Mouse (Mus musculus) retina, postnatal 7 days (tissue): Measurements from ENCODE around the gene Sik1.

ENCODE experiments used
- DNase-seq: peaks from one replicate; pipeline ENCODE4 v3.0.0-alpha.2; 2012; ENCODE audit warnings: low read depth, low spot score

Sik1 gene

DNA sequence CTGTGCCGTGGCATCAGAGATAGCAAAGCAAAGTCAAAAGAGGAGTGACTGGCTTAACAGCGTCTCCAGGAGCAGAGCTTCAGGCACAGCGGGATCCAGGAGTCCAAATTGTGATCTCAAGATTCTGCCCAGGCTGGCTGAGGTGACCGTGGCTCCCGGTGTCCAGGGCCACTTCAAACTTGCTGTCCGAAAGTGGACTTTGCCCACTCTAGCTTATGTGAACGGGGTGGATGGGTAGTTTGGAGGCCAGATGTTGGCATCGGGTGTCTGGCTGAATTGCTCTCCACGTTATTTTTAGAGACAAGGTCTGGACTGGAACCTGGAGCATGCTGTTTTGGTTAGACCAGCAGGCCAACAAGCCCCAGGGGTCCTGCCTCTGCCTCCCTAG is 23.0 kb downstream of the Sik1 start:
- no peak for DNase-seq

DNA sequence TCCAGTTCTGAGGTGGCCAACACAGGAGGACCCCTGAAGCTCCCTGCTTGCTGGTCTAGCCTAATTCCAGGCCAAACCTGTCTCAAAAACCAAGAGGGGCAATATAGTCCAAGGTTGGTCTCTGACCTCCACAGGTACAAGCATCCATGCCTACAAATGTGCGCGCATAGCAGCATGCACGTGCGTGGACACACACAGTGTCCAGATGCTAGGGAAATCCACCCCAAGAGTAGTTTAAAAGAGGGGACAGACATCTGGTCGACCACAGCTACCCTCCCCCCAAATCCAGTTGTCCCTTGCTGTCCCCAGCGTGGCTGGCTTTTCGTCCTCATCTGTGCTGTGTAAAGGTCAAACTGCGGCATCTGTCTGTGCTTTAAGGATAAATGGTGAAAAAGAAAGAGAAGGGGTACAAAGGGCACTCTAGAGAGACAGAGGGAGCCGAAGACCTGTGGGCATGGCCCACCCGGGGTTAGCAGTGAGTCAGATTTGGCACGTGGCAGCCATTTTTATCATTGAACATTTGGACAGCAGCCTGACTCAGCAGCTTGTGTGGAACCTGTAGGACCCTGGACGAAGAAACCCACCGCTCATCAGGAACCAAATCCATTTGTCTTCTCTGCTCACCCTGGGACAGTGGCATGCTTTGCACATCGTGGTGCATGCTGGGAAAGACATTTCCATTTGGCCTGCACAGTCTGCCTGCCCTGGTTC is 23.6 kb downstream of the Sik1 start:
- no peak for DNase-seq

DNA sequence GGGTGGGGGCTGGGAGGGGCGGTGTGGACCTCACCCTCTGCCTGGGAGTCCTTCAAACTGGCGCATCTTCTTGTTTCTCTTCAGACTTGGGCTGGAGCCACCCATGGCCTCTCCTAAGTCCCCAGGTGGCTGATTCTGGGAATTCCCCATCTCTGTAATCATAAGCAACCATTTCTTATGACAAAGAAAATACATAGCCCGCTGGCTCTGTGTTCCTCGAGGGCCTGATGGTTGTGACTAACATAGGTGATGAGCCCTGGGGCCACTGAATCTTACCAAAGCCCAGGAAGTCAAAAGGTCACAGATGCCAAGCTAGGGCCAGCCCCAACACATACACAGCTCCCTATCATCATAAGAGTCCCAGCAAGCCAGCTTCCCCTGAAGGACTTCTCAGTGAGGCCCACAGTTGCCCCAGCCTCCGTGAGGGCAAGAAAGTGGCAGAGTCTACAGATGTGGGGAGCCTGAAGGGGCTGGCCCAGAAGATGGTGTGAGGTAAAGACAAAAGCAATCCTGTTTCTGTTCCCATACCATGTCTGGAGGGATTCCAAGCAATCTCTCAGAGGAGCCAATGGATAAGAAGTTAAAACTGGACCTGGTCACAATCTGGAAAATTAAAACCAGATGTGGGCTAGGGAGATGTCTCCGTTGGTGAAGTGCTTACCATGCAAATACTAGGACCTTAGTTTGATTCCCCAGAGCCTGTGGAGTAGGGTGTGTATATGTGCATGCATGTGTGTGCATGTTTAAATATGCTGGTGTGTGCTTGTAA is 24.3 kb downstream of the Sik1 start:
- DNase-seq: no peak

DNA sequence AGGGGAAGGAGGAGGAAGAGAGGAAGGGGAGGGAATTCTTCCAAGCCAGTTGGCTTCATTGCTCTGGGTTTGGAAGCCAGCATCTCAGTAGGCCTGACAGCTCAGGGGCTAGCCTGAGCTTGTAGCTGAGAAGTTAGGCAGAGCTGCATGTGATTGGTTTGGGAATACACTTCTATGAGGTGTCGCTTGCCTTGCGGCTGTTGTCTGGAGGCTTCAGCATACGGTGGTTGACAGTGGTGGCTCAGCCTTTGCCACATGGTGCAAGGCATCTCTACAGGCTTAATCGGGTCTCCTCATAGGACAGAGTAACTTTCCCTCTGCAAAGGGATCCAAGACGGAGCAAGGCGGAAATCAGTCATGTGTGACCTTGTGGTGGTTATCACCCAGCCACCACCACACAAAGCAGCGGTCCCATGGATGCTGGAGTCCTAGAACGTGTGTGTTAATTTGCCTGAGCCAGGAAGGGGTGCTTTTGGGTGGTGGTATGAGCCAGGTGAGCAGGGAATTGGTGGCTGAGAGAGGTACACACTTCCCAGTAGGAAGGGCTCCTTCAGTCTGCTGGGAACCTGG is 25.0 kb downstream of the Sik1 start:
- DNase-seq: no peak

DNA sequence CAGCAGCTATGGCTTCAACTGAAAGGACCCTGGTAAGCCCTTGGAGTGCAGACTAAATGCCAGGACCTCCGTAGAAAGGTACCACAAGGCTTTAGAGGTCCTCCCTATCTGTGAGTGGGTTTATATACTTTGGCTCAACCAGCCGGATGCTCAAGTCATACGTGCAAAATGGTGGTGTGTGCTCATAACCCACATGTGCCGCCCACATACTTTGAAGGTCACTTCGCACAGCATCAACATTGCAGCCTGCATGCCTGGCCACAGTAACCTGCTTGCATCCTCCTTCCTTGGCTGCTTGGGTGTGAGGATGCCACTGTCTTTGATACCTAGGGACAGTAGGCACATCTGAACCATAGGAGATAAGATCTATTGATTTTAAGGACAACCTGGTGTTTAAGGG is 26.7 kb downstream of the Sik1 start:
- DNase-seq: no peak

DNA sequence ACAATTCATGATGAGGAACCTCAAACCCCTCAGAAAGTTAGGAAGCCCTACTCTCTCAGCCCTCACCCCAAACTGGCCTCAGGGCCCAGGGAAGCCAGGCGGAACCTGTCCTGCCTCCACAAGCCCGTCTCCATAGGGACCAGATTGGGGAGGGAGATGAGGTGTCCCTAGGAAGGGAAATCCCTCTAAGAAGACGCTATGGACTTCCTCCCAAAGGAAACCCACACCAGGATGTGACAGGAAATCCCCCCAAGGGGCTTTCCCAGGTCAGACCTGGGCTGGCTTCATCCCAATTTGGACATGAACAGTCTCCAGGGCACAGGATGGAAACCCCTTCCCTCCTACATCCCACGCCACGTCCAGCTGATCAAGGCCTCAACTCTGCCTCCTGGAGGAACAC is 27.5 kb downstream of the Sik1 start:
- DNase-seq: no peak

DNA sequence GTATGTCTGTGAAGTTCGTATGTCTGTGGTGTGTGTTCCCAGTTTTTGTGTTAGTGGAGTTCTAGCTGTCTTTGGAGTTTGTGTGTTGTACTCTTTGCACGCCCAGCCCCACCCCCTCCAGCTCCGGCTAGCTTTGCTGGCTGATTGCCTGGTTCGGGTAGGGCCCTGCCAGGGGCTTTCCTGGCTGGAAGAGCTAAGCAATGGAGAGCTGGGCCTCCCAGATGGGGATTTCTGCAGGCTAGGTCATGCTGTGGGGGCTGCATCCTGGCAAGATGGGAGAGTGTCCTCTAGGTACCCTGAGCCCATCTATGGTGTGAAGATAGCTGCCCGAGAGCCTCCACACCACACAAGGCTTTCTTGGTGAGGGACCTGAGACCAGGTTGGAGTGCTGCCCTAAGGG is 28.4 kb downstream of the Sik1 start:
- peak; percentile 25 for DNase-seq

DNA sequence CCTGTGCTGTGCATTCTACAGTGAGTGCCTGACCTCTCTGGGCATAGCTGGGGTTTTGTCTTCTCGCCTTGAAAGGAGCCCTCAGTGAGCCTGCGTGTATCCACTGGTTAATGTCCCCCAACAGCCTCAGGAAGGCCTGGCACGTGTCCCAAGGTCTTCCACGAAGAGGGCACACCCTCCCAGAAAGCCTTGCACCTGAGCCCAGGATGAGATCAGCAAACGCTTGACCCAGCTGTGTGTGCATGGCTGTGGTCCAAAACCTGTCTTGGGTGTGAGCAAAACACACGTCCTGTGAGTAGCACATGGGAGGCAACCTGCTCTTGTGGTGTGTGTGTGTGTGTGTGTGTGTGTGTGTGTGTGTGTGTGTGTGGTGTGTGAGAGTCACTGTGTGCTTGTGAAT is 28.9 kb downstream of the Sik1 start:
- no peak for DNase-seq

DNA sequence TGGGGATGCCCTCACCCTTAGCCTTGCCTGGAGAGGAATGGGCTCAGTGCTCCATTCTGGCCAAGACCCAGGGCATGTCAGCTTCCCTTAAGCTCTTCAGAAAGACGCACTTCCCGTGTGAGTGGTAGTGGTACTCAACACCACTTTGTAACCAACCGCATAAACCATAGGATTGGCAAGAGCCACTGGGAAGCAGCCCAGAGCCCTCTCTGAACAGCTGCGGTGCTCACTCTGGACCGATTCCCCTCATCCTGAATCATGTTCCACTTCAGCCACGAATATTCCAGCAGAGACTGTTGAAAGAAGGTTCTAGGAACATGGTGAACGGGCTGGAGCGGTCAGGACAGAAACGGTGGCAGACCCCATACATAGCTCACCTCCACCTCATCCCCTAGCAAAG is 29.9 kb downstream of the Sik1 start:
- DNase-seq: no peak

DNA sequence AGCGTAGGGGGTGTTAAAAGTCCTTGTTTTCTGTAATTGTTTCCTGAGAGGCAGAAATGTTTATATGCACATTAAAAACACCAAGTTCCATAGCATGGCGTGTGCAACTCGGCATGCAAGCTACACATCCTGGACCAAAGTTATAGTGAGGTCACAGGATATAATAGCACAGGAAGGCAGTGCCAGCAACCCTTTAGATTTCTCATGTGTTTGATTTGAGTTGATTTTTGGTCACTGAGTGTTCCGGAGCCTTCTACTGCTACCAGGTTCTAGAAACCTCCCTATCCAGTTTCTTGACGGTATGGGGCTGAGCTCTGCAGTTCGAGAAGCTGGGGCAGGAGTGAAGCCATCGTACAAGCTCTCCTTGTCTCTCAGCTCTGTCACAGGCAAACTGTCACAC is 30.8 kb downstream of the Sik1 start:
- DNase-seq: no peak

DNA sequence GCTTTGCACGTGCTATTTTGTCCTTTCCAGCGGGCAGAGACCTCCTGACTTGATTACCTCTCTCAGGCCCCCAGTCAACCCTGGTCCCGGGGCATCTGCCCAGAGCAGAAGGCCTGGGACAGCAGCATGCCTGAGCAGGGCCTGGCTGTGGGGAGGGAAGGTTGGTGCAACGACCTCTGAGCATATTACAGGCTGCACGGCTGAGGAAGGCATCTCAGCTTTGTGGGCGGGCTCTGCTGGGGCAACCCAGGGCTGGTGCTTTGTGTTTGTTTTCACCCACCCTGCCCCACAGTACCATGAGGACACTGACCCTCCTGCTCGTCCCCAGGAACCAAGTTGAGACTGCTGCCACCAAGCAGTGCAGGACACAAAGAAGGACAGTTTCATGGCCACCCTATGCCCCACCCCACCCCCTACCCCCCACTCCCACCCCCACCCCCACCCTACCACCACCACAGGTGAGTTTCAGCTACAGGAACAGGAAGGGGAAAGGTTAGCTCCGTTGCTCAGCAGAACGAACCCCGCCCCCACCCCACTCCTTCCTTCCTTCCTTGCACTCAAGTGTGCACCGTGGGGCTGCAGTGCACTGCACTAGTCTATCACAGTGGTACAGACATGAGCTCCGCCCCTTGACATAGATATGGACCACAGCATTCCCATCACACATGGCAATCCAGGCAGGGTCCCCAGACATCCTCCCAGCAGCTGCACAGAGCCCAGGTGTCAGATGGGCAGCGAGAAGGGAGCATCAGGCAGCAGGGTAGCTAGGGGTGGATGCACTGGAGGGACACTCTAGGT is 34.3 kb downstream of the Sik1 start:
- DNase-seq: no peak

DNA sequence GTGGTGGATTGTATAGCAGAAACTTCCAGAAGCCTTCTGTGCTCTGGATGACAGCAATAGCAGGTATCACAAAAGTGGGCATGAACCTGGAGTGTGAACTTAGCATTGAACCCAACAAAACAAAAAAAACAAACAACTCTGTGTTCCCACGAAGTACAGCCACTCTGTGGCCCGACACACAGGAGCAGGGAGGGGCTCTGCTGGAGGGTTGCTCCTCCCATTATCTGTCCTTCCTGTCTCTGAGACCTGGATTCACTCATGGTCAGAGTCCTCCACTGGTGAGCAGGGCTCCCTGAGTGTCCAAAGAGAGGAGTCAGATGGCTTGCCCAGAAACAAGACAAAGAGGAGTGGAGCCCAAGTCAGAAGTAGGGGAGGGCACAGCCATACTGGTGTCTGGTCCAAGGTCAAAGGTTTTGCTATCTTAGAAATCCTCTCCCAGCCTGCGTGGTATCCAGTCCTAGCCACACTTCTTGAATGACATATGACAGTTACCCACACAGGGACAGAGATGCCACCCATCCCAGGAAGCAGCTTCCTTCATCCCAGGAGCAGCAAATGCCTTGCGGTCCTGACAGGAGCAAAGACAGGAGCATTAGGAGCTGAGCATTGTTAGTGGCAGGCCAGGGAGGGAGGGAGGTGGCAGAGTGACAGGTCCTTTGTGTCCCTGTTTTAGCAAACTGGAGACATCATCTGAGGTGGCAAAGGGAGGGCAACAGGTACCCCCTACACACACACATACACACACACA is 35.3 kb downstream of the Sik1 start:
- DNase-seq: no peak

DNA sequence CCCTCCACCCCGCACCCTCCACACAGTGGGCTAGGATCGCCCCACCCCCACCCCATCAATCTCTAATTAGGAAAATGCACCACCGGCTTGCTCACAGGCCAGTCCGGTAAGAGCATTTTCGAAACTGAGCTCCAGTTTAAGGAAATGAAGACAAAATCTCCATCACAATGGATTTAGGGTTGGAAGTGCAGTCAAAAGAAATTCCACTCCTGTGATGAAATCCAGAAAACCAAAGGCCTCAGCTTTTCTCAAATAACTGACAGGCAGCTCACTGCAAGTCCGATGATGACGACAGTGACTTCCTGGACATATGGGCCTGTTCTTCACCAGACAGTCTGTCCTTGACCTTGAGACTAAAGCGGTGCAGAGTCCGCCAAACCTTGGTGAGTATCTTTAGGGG is 36.2 kb downstream of the Sik1 start:
- no peak for DNase-seq

DNA sequence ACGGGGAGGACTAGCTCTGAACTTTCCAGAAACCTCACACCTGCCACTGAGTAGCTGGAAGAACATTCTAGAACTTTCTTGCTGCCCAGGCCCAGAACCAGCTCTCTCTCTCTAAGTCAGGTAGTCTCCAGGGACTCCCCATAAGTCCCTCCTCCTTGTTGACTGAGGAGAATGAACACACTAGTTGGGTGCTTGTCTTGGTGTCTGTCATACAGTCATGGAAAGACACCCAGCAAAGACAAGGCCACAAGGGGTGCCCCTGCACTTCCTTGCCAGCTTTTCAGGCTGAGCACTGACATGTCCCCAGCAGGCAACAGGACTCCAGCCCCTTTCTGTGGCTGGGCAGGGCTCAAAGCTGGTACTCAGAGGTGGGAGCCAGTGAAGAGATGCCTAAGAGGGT is 37.8 kb downstream of the Sik1 start:
- DNase-seq: no peak

DNA sequence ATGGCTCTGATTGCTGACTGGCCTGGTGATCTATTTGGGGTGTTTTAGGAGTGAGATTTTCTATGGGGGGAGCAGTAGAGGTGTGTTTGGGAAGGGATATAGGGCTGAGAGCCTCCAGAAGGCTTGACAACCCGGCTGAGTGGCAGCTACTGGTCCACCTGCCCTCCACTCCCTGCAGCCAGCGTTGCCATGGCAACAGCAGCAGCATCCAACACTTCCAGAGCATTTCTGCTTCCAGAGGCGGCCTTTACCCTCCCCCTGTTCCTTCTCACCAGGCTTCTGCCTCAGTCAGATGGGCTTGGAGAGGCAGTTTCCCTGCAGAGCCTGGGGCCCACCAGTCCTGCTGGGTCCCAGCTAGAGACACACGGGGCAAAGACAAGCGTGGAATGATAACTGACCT is 38.4 kb downstream of the Sik1 start:
- DNase-seq: no peak

DNA sequence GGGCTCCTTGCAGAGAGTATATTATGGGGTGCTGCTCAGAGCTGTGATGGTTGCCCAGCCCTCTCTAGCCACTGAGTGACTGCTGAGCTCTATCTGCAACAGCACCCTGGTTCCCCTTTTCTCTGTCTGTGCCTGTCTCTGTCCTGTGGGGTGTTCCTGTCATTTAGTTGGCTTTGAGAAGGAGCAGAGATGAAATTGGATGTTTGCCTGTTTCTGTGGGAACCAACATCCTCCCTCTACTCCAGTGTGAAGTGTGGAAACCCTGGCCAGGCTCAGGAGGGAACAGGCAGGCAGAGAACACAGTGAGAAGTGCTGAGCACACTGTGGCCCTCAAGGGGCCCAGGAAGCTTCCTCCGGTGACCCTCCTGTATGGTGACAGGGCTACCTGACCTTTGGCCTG is 40.8 kb downstream of the Sik1 start:
- DNase-seq: no peak

DNA sequence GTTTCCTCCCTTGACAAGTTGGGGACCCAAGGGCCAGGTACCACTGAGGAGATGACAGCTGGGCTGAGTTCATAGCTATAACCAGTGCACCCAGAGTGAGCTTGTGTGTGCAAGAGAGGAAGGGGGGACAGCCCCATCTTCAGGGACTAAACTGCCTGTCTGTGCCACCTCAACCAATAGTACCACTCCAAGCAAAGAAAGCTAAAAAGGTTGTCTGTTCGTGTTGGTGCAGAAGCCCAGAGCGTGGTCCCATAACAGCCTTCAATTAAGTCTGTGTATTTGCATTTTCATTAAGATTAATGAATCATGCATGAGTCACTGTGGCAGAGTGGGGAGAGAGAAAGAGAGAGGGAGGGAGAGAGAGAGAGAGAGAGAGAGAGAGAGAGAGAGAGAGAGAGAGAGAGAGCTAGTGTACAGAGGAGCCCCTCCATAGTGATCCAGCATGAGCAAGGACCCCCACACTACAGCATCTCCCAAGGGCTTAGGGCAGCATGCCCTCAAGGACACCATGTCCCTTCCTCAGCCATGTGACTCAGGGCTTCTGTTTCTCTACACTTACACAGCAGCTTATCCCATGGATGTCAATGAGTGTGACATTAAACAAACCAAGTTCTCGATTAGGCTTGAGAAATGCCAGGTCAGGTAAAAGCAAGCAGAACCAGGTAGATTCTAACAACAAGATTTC is 41.5 kb downstream of the Sik1 start:
- DNase-seq: no peak

DNA sequence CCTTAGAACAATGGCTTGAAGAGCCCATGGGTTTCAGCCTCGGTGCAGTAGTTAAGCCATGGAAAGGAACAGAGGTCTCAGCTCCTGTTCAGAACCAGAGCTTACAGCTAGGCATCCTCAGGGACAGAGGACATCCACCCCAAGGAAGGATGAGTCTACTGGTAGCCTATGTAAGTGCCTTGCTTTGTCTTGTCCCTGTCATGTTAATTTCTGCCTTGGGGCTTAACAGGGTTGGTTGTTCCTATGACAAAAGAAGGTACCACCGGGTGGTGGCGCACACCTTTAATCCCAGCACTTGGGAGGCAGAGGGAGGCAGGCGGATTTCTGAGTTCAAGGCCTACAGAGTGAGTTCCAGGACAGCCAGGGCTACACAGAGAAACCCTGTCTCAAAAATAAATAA is 44.3 kb downstream of the Sik1 start:
- no peak for DNase-seq

DNA sequence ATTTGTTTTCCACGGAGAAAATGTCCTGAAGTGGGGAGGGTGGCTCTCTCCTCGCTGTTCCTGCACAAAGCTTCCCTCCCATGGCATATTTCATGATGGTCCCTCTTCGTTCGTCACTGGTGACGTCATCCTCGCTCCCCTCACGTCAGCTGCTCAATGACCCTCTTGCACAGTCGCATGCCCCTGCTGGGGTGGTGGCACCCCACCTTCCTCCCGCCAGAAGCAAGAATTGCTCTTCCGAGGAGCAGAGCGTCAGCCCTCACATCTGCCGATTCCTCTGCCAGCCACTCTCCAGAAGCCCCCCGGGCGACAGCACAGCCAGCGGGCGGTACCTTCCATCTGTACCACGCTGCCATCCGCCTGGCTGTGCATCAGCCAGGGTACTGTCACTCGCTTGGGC is 45.7 kb downstream of the Sik1 start:
- DNase-seq: no peak

DNA sequence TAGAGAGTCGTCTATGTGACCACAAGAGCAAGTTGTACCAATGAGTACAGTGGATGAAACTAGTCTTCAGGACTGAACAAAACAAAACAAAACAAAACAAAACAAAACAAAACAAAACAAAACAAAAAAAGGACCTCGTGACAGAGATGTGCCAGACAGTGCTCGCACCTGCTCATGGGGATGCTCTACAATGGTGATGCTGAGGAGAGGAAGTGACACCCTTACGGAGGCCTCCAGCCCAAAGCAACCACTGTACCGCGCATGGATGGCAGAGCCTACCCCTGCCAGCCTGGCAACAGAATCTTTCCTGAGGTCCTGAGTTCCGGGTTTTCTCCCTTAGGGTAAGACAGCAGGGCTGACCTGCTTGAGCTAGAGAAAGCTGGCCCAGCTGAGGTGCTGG is 46.5 kb downstream of the Sik1 start:
- DNase-seq: no peak
